In genomic region chr4:22396484-22397000, GRCm38 (mm10) we compare ENCODE assay signal across 17 mouse cellular contexts. TPM values are rescaled to one million over a fixed set of nuclear protein-coding genes. Genes with fewer than 3 reads are reported as not detected.
DNase-seq lines count a peak whose midpoint lies in the region; ATAC-seq and TF ChIP-seq lines count a peak whose summit lies in the region.
"Had no signal": no experiment of that assay in that cellular context is flagged by ENCODE, and none has a peak within 500 bp of the region (broad histone marks: within the 10 kb centered on the region; RNA-seq: fewer than 3 reads in every experiment).

No protein-coding gene starts in this region.

- TF ChIP-seq CTCF in layer of hippocampus, adult 2 months (conservative IDR thresholded peaks at IDR 0.05): peak; percentile 34

- DNase-seq in cerebellum, adult 11-12 months: peak; percentile 8
- no peak for DNase-seq in layer of hippocampus, adult 2 months (ENCODE audit: low spot score in 2 of 2)
- no peak for DNase-seq in layer of hippocampus, adult 9-11 months
- peak; percentile 48 for DNase-seq in kidney, adult 18-20 months
- peak; percentile 71 to 81 for DNase-seq in kidney, postnatal 25 days
- DNase-seq in retina, embryonic 14.5 days (ENCODE audit: low spot score): no peak
- no peak for DNase-seq in right cerebral cortex, postnatal 36 days (ENCODE audit: low spot score in 2 of 2)
- DNase-seq: gastrocnemius, postnatal 10 days; liver; right cerebral cortex, adult 18-20 months; thymus, postnatal 14 days had no signal

- no peak; the same call in 1 of the 2 replicates for ATAC-seq in cerebellum, adult (ENCODE audit: insufficient number of reproducible peaks, low FRiP score, low TSS enrichment)

- H3K27ac ChIP-seq in layer of hippocampus, adult 2 months: no peak overlapping the region
- H3K27ac ChIP-seq: embryonic facial prominence, embryonic 15.5 days; forebrain, embryonic 12.5 days; heart, embryonic 10.5 days; neural tube, embryonic 15.5 days; stomach, postnatal 0 days had no signal

- no peak overlapping the region for H3K4me3 ChIP-seq in layer of hippocampus, adult 2 months
- H3K4me3 ChIP-seq: embryonic facial prominence, embryonic 15.5 days; forebrain, embryonic 12.5 days; heart, embryonic 10.5 days; neural tube, embryonic 15.5 days had no signal

RNA-seq across cellular contexts. Expression of gene Fbxl4, which starts 39.2 kb away (rescaled TPM):
- 10 to 100 TPM; 16.4 to 17.4 TPM for total RNA-seq in layer of hippocampus, adult 2 months (2021)

Comparison
In these comparisons a context has a peak if more than half of its experiments do, and no peak if none do; other contexts are left out.
1. DNase-seq: peak in cerebellum, adult 11-12 months (single experiment), kidney, adult 18-20 months (single experiment) and kidney, postnatal 25 days (2 of 2); none in layer of hippocampus, adult 2 months (0 of 2), layer of hippocampus, adult 9-11 months (single experiment), retina, embryonic 14.5 days (single experiment) and right cerebral cortex, postnatal 36 days (0 of 2).